Mouse (Mus musculus) liver, embryonic 16.5 days (tissue): ENCODE measurements around the gene Atp5f1. TPM values are rescaled to one million over a fixed set of nuclear protein-coding genes. Genes with fewer than 3 reads are reported as not detected.
A peak's percentile ranks its signal among the peaks of the same experiment; 100 is the strongest.
"Not testable (repeated sequence)": the region's sequence is repeated elsewhere in the genome, so short reads cannot be mapped to it uniquely, and the experiment has no call there.

Experiments used
- ATAC-seq: fragments of 200-750 bp; cut with Nextera tagmentation; 2 replicates; pipeline ENCODE4 v1.8.0; 2017; ENCODE audit warnings: low read depth, mild to moderate bottlenecking, moderate number of reproducible peaks, moderate library complexity
- H3K27ac ChIP-seq: fragments of 300-500 bp; sonication (generic); 2 replicates; pipeline ENCODE4 v1.5.1; 2014; ENCODE audit warnings: mild to moderate bottlenecking, low read length
- H3K27me3 ChIP-seq: fragments of 300-500 bp; sonication (generic); 2 replicates; pipeline ENCODE4 v1.6.1; 2014; ENCODE audit warnings: low read depth, low read length, mixed read lengths; ENCODE audit not compliant: control insufficient read depth, insufficient read depth
- H3K36me3 ChIP-seq: fragments of 300-500 bp; sonication (generic); 2 replicates; pipeline ENCODE4 v1.6.1; 2014; ENCODE audit warnings: mild to moderate bottlenecking; ENCODE audit not compliant: control insufficient read depth, insufficient read depth
- H3K4me1 ChIP-seq: fragments of 300-500 bp; sonication (generic); 2 replicates; pipeline ENCODE4 v1.6.1; 2014; ENCODE audit warnings: low read depth, low read length, mixed read lengths; ENCODE audit not compliant: control insufficient read depth
- H3K4me2 ChIP-seq: fragments of 300-500 bp; sonication (generic); 2 replicates; pipeline ENCODE4 v1.6.1; 2014; ENCODE audit warnings: low read depth, low read length, mixed read lengths
- H3K4me3 ChIP-seq: fragments of 300-500 bp; sonication (generic); 2 replicates; pipeline ENCODE4 v1.5.1; 2014; ENCODE audit warnings: low read depth, mild to moderate bottlenecking, low read length
- H3K9ac ChIP-seq: fragments of 300-500 bp; sonication (generic); 2 replicates; pipeline ENCODE4 v1.6.1; 2014; ENCODE audit warnings: low read depth, low read length
- H3K9me3 ChIP-seq: fragments of 300-500 bp; sonication (generic); replicated peaks from 2 replicates; pipeline ENCODE4 v1.6.1; 2016; ENCODE audit warnings: low read length; ENCODE audit not compliant: control insufficient read depth
- WGBS: fragments of 180-500 bp; shearing (Covaris S2); extraction: QIAGEN DNeasy Blood & Tissue Kit; methylation state at CpG from one replicate; pipeline ENCODE4 v1.1.7; 2014; ENCODE audit not compliant: insufficient replicate concordance; 5-methylcytosine and 5-hydroxymethylcytosine counted together
- polyA plus RNA-seq: library from polyadenylated mRNA; unstranded; fragments of >200 nt; fragmentation: Nextera tagmentation; extraction: Ambion mirVana; gene quantifications from 2 replicates; pipeline ENCODE4 v1.2.1, GENCODE M21; 2015

The Atp5f1 gene
- polyA plus RNA-seq: 287 and 311 TPM in 2 replicates

DNA sequence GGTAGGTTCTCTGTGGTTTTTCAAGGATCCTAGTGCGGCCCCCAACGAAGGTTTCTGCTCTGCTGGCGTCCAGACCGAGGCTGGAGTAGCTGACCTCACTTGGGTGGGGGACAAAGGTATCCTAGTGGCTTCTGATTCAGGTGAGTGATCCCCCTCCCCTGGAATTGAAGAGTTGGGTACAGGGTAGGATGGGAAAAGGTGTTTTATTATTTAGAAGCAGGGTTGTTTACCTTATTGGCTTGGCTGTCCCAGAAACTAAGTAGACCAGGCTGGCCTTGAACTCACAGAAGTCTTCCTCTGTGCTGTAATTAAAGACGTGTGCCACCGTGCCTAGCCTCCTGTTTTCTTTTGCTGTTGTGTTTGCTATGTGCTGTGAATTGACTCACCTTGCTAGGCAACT is at the start of gene Atp5f1:
Gene Atp5f1, minus strand, starts transcription at position 101 of the 400 bp plus-strand sequence.
- H3K4me3 ChIP-seq: peak within 1 kb of the TSS; percentile 94
- no peaks in the 10 kb centered on the region for H3K9me3 ChIP-seq
- no peak for ATAC-seq
- peak within 1 kb of the TSS; percentile 92 for H3K4me2 ChIP-seq
- H3K27ac ChIP-seq: peak within 1 kb of the TSS; percentile 93
- H3K36me3 ChIP-seq: peaks cover 31% of the 10 kb centered on the region
- WGBS: 4% methylated on average over 6 of the region's 6 CpGs
- H3K4me1 ChIP-seq: peaks cover 16% of the 10 kb centered on the region
- H3K27me3 ChIP-seq: no peaks in the 10 kb centered on the region
- H3K9ac ChIP-seq: peak within 1 kb of the TSS; percentile 94

DNA sequence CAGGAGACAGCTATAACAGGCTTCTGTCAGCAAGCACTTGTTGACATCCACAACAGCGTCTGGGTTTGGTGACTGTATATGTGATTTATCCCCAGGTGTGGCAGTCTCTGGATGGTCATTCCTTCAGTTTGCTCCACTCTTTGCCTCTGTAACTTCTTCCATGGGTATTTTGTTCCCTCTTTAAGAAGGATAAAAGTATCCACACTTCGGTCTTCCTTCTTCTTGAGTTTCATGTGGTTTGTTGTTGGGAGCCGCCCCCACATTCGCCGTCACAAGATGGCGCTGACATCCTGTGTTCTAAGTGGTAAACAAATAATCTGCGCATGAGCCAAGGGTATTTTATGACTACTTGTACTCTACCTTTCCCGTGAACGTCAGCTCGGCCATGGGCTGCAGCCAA is 43.5 kb upstream of the Atp5f1 start:
- 55% methylated on average over 10 of the region's 10 CpGs for WGBS
- H3K27me3 ChIP-seq, H3K4me3 ChIP-seq, H3K4me2 ChIP-seq, H3K9ac ChIP-seq, H3K36me3 ChIP-seq, ATAC-seq, H3K4me1 ChIP-seq, H3K9me3 ChIP-seq, H3K27ac ChIP-seq: not testable (repeated sequence)

DNA sequence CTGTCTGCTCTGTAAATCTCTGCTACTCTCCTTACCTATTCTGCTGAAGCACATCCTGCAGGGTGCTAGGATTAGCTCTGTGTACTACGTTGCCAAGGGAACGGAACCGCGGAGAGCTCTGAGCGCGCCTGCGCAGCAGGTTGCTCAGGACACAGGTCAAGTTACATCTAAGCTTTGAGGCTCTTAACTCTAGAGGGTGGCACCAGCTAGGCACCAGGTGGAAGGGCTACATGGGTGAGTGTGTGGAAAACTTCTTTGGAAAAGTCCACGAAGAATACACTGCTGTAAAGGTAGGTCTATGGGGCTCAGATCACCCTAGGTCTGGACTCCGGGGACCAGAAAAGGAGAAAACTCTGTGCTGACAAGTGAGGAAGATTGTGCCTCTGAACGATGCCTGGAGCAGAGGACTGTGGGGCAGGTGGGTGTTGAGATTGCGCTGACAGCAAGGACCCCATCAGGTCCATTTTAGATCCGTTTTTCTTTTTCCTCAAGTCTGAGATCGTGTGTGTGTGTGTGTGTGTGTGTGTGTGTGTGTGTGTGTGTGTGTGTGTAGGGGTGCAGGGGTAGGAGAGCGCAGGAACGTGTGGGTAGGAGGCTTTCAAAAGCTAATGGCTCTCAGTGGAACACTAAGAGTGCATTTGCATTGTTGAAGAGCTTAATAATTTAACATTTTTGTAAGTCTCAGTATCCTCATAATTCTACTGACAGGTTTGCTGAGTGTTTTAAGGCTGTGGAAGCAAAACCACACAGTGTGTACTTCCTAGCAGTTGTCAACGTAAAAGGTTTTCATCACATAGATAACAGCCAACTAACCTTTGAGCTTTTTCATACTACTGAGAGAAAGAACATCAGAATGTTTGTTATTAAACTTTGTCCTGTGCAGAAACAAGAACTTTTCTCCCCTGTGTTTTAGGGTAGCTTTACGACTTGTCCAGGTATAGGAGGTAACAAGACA is 41.8 kb upstream of the Atp5f1 start:
- Histone ChIP-seq H3K27me3 (no peaks in the 10 kb centered on the region), H3K4me3 (no peak overlapping the region), H3K9me3 (no peaks in the 10 kb centered on the region), H3K9ac (no peak overlapping the region), H3K27ac (no peak overlapping the region), H3K36me3 (no peaks in the 10 kb centered on the region), H3K4me1 (no peaks in the 10 kb centered on the region; the same call in 1 of the 2 replicates), H3K4me2 (no peak overlapping the region)
- no peak for ATAC-seq
- WGBS: 14% methylated on average over 17 of the region's 17 CpGs

DNA sequence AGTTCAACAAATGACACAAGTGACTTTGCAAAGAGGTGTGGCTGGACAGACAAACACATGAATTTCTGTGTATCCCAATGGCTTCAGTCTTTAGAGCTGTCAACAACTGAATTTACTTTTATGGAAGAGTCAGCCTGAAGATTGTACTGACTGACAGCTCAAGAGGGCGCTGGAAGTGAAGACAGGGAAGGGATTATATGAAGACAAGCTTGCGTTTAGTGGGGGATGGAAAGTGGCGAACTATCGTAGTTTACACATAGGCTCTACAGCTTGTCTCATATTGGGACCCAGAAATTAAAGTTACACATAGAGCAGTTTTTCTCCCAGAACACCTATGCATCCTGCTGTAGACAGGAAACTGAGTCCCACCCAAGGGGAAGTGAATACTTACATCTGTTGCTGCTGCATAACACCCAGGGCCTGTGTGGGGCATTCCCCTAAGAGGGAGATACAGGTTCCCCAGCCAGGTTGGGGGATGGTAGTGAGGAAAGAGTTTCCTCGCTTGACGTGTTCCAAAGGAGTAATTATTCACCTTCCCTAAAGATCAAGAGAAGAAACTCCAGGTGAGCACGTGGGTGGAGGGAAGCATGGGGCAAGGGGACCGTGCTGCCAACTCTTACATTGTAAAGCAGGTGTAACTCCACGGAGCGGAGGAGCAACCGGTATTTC is 40.9 kb upstream of the Atp5f1 start:
- Histone ChIP-seq H3K9ac (no peak overlapping the region), H3K4me3 (no peak overlapping the region)

DNA sequence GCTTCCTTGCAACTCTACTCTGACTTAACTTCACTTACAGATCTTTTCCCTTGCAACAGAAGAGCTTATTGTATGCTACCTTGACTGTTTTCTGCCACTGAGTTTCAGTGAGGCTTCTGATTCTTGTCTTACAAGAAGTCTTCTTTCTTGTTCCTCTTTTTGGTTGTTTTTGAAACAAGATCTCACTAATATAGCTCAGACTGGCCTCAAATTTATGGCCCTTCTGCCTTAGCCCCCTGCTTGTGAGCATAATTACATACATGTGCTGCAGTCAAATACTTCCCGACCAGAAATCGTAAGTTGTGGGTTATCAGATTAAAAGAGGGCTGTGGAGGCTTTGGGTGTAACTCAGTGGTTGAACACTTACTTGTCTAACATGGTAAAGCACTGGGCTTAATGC is 34.8 kb upstream of the Atp5f1 start:
- Histone ChIP-seq H3K9ac (no peak overlapping the region), H3K36me3 (no peaks in the 10 kb centered on the region), H3K4me1 (no peaks in the 10 kb centered on the region), H3K9me3 (no peaks in the 10 kb centered on the region), H3K27me3 (no peaks in the 10 kb centered on the region), H3K4me3 (no peak overlapping the region), H3K4me2 (no peak overlapping the region), H3K27ac (no peak overlapping the region)
- WGBS: 6% methylated on average over 2 of the region's 2 CpGs
- ATAC-seq: no peak

More for the DNA sequence above, 40.9 kb upstream of the Atp5f1 start:
- Histone ChIP-seq H3K36me3 (no peaks in the 10 kb centered on the region), H3K27ac (no peak overlapping the region), H3K27me3 (no peaks in the 10 kb centered on the region), H3K4me2 (no peak overlapping the region), H3K4me1 (no peaks in the 10 kb centered on the region; the same call in 1 of the 2 replicates), H3K9me3 (no peaks in the 10 kb centered on the region)
- ATAC-seq: no peak
- 24% methylated on average over 11 of the region's 11 CpGs for WGBS

DNA sequence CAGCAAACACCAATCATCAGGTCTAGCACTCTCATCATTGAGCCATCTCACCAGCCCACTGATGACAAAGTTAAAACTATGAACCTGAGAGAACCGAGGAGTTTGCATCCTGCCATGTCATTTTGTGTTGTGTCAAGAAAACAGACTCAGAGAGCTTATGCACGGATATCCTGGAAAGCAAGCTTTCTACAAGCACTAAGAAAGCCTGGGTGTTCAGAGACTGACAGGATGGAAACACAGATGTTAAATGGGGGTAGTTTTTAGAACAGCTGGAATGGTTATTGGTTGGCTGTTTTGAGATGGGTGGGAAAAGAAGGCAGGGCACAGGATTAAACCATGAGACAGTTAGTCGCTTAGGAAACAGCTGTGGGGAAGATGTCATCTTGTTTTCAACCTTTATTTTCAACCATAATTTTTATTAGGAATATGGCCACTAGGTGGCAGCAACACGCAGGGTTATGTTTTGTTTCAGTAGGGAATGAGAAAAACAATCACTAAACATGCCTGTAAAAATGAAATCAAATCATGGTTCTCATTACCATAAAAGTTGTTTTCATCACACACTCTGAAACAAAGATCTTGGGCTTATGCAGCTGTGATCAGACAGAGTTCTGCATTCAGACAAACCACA is 31.9 kb upstream of the Atp5f1 start:
- no peak for ATAC-seq
- no peak overlapping the region for H3K4me2 ChIP-seq
- 10% methylated on average over 4 of the region's 4 CpGs for WGBS
- H3K4me1 ChIP-seq: no peaks in the 10 kb centered on the region
- no peak overlapping the region for H3K27ac ChIP-seq
- no peaks in the 10 kb centered on the region for H3K27me3 ChIP-seq
- H3K9ac ChIP-seq: no peak overlapping the region
- no peak overlapping the region for H3K4me3 ChIP-seq
- no peaks in the 10 kb centered on the region for H3K36me3 ChIP-seq
- no peaks in the 10 kb centered on the region for H3K9me3 ChIP-seq

DNA sequence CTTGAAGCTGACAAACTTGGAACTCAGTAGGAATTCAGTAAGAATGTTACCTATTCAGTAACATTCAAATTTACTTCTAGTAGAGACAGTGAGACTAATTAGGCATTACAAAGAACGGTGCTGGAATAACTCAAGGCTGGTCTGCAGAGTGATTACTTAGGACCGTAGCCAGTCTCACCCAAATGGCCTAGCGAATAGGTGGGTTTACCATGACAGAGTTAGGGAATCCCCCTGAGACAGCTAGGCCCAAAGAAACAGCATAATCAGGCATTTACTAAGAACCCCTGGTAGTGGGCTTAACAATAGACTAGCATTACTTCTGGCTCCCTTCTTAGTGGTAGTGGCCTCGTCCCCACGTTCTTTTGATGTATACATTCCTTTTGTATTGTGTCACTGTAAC is 29.7 kb upstream of the Atp5f1 start:
- not testable (repeated sequence) for H3K4me3 ChIP-seq, H3K36me3 ChIP-seq, ATAC-seq, H3K9me3 ChIP-seq, H3K27ac ChIP-seq, H3K4me1 ChIP-seq, H3K9ac ChIP-seq, H3K4me2 ChIP-seq, H3K27me3 ChIP-seq
- 59% methylated on average over 5 of the region's 5 CpGs for WGBS

DNA sequence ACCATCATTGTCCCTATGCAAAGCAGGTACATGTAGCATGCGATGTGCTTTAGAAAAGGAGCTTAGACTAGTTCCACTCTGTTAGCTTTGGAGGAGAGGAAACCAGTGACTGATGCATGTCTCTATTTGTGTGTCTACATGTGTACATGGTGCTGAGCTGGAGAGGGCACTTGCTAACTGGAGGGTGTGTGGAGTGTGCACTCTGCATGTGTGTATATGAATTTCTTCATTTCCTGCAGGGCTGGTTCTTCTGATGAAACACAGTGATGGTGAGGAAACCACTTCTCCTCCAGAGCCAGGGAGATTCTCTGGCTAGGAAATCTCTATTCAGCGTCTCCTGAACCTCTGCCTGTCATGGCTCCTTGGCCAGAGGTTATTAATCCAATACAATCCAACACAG is 14.3 kb upstream of the Atp5f1 start:
- Histone ChIP-seq H3K9me3 (no peaks in the 10 kb centered on the region), H3K9ac (no peak overlapping the region), H3K27ac (no peak overlapping the region), H3K27me3 (no peaks in the 10 kb centered on the region), H3K4me1 (no peaks in the 10 kb centered on the region), H3K4me2 (no peak overlapping the region), H3K4me3 (no peak overlapping the region), H3K36me3 (no peaks in the 10 kb centered on the region)
- ATAC-seq: peak; percentile 47; the same call in 1 of the 2 replicates
- WGBS: 70% methylated on average over 2 of the region's 2 CpGs
